Mouse (Mus musculus) layer of hippocampus, adult 18-20 months (tissue): ENCODE data around the gene Exoc6b. TPM values are rescaled to one million over a fixed set of nuclear protein-coding genes. Genes with fewer than 3 reads are reported as not detected.

ENCODE experiments used
- DNase-seq, 2 experiments: peaks; one replicate each; pipeline ENCODE4 v3.0.0; 2022; ENCODE audit warnings: low spot score in 2 of 2
- total RNA-seq, 2 experiments: library from RNA; stranded (reverse); gene quantifications; 2 replicates each; pipeline ENCODE4 v1.2.3; 2021

Gene Exoc6b
- total RNA-seq, 2 experiments from 2014 or later = 127 to 135 TPM

DNA sequence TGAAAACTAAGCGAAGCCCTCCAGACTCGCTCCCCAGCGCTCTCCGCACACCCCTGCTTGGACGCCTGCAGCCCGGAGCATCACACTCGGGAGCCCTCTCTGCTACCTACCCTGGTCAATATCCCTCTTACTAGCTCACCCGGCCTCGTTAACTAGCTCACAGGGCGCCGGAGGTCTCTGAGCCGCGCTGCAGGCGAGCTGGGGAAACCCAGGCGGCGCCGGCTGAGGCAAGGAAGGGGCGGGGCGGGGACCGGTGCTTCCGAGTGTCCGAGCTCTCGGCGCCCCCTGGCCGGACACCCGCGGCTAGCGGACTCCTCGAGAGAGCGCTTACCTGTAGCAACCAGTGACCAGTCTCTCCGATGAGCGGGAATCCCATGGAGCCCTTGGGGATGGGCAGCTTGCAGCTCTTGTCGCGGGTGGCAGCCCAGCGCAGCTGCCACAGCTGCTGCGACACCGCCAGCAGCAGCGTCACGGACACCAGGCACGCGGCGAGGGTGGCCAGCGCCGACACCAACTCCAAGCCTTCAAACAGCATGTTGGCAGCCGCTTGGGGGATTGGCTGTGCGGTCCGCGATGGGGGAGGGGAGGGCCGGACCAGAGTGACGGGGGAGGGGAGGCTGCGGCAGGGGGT, 481.7 kb downstream of the Exoc6b start:
- no peak for DNase-seq

DNA sequence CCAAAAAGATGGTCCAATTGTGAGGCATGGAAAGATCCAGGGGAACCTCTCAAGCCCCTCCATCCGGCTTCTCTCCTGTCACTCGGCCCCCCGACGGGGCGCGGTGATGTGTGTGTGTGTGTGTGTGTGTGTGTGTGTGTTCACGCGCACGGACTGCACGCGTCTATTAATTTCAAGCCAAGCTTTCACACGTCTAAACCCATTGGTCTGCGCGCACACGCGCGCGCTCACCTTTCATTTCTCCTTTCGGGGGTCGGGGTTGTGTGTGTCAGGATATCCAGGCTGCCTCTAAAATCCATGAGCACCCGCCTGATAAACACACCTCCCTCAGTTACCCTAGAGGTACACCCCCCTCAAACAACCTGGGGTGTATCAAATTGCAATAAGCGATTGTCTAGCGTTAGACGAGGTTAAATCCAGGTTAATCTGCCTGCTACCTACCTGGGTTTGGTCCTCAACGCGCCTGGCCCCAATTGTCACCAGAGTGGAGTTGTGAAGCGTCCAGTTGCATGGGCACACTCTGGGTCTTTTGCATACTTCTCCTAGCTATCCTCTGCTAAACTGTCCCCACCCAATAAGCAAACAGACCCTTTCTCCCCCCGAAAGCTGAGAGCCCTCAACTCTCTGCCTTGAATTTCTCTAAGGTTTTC, 482.6 kb downstream of the Exoc6b start:
- DNase-seq = no peak

DNA sequence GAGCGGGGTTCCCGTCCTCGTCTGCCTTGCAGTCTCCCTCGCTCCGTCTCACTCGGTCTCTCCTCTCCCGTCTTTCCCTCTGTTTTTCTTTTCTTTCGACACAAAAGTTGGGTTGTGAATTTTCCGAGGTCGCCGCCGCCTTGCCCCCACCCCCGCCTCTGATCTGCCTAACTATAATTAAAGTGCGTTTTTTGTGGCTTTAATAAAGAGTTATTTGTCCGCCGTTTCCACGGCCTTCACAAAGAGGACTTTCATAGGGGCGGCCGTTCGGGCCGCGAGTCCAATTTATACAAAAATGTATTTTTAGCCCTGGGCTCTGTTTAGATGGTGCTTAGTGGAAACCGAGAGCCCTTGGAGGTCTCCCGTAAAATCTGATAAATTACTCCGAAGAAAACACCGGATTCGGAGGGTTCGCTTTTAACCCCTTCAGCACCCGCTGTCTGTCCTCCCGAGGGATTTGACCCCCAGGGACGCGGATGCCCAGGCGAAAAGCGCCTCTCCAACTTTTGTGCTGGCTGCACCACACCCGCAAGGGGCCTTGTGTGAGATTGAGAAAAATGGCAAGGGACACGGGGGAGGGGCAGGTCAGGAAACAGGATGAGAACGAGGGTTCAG, 483.5 kb downstream of the Exoc6b start:
- DNase-seq = no peak

DNA sequence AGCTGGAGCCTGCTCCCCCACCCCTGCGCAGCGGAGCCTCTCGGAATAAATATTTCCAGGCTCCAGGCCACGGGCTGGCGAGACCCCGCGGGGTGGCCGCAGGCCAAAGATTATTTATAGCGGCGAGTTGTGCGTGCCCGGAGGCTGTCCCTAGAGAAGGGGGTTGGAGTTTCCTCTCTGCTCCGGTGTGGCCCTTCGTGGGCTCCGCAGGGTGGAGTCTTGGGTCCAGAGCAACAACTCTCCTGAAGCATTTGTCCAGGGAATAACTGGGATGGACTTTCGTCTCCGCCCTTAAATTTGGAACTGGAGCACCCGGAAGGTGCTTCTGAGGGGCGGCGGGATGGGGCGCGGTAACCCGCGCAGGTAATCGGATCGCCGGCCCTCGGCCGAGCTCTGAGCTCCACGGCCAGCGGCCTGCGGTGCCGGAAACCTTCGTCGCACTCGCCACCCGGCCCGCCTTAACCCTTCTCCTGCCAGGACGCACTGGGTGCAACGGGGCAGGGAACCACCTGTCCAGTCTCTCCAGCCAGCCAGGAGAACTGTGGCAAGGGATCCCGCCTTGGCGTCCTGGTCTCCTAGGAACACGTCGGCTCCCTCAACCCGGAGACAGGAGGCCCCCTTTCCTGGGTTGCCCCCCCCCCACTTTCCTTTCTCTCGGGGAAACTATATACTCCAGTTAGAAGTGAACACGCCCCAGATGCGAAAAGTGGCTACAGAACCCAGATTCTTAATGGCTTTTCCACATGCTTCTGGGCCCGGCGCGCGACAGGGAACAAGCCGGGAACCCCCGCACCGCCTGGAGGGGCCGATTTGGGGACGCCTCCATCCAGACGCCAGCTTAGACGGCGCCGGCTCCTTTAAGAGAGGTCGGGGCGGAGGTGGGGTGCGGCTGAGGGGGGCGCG, 484.3 kb downstream of the Exoc6b start:
- DNase-seq = no peak

- DNase-seq = no peak
Measured at GRCm38 (mm10) chr6:84583841-84584782, 485.2 kb downstream of the Exoc6b start.

GRCm38 (mm10) chr6:84583371-84583770, 485.9 kb downstream of the Exoc6b start:
- no peak for DNase-seq

GRCm38 (mm10) chr6:84582826-84583225, 486.5 kb downstream of the Exoc6b start:
- no peak for DNase-seq

- DNase-seq = no peak
Measured at GRCm38 (mm10) chr6:84581833-84582445, 487.4 kb downstream of the Exoc6b start.

DNA sequence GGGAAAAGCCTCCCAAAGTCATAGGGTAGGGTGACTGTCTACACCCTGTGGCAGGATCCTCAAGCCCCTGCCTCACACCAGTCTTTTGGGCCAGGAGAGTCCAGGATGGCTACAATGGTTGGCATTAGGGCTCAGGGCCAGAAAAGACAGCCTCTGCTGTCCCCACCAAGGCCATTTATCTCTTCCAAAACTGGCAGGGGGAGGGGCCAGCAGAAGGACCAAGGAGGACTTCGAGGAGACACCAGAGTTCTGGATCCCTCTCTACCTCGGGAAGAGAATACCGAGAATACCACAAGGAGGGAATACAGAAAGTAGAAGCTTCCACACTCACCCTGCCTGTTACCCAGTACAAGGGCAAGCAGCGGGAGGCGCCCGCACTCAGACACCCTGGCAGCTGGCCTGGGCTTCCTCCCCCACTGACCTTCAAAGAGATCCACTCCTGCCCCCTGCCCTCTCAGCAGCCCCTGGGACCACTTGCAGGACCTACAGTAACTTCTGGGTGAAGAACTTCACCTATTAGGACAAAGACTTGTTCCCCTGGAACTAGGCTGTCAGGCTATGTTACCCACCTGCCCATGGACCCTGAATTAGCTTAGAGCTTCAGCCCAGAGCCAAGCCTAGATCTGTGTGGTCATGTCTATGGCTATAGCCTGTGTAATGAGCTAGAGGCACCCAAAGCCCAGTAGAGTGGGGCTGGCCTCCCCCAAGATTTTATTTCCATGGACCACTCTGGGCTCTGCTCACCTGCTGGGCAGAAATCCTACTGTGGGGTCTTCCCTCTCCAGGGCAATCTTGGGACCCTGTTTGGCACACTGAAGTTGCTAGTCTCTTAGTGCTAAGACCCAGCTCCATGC, 488.1 kb downstream of the Exoc6b start:
- no peak for DNase-seq

DNA sequence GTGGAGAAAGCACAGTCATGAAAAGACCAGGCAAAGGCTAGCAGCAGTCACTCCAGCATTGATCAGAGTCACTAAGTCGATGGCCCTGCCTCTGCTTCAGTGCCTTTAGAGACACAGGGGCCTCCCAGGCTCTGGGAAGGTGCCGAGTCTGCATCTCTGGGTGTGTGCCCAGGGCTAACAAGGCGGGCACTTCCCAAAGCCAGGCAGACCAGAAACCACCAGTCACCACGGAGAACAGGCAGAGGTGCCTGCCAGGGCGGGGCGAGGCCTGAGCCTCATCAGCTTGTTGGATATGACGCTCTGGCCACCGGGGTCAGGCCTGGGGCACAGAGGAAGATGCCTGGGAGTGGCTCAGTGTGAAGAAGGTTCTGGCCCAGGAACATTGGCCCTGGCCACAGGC, 489.8 kb downstream of the Exoc6b start:
- no peak for DNase-seq

- no peak for DNase-seq
Measured at GRCm38 (mm10) chr6:84578928-84579327, 490.4 kb downstream of the Exoc6b start.

DNA sequence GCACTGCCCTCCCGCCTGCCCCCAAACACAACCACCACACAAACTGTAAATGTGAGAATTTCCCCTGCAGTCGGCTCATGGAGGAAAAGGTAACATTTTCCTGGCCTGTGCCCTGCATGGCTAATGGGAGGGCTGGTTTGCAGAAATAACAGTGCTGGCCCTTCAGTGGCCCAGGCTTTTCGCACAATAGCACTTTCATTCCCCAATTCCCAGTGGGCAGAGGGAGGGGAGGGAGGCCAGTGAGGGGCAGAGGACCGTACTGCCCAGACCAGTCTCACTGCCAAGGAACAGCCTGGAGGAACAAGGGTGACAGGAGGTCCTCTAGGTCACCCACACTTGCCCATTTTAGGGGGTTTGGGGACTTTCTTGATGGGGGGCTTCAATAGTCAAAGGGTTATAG, 491.4 kb downstream of the Exoc6b start:
- no peak for DNase-seq

DNA sequence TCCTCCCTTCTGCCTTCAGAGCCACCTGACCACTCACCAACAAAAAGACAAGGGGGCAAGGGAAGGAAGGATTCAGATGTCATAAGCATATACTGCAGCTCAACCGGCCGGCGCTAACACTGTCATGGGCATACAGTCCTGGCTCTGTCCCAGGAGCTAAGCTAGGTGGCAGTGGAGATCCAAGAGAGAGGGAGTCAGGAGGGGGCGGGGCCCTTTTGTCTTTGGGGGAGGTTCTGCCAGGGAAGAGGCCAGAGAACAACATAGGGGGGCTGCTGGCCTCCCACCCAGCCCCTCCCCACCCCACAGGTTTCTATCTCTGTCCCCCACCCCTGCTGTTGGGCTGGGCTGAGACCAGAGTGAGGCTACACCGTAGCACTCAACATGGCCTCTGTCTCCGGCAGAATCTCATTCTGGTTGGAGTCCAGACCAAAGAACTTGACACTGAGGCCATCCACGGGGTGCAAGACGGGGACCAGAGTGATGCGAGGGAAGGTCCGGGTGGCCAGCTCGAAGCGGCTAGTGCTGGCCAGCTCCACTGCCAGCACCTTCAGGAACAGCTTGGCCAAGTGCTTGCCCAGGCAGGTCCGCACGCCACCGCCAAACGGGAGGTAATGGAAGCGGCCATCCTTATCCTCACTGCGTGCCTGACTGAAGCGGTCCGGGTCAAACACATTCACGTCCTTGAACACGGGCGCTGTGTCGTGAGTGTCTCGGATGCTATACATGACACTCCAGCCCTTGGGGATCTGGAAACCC, 495.2 kb downstream of the Exoc6b start:
- DNase-seq = no peak

- no peak for DNase-seq
Measured at GRCm38 (mm10) chr6:84570039-84570438, 499.3 kb downstream of the Exoc6b start.

DNA sequence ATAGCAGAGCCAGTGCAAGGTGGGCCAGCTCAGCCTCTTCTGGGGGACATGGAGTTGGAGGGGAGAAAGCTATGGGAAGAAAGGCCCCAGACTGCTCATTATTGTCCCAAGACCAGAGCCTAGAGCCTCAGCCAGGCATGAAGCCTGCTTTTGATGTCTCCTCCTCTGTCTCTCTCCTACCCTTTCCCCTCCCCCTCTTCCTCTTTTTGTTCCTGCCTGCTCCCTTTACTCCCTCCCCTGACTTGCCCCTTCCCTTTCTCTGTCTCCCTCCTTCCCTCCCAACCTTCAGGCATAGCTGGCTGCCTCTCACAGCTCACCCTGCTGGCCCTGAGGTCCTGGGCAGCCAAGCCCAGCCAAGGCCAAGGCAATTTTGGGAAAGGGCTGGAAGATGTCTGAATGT, 499.7 kb downstream of the Exoc6b start:
- no peak for DNase-seq

DNA sequence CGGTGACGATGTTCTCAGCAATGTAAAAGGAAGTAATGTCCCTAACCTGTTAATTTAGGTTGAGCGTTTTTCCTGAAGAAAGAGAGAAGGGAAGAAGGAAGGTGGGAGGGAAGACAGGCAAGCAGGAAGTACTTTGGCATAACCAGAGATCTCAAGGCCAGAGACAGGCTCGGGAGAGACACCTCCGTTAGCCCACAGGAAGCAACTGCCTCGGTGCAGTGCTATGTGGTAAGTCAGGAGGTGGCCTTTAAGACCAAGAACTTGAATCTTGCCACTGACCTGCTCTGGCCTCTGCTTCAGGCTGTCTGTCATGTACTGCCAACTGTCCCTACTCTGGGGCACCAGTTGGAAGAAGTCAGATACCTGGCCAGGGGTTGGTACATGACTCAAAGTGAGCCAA, 500.4 kb downstream of the Exoc6b start:
- DNase-seq = no peak
